Mouse (Mus musculus) neural tube, embryonic 14.5 days (tissue): Measurements from ENCODE around the gene Aoc2. TPM values are rescaled to one million over a fixed set of nuclear protein-coding genes. Genes with fewer than 3 reads are reported as not detected.
"Not testable (repeated sequence)": the region's sequence is repeated elsewhere in the genome, so short reads cannot be mapped to it uniquely, and the experiment has no call there.

ENCODE experiments used
- ATAC-seq: fragments of 200-750 bp; cut with Nextera tagmentation; 2 replicates; pipeline ENCODE4 v1.8.0; 2017; ENCODE audit warnings: low read depth, mild to moderate bottlenecking, moderate TSS enrichment, moderate library complexity
- H3K27ac ChIP-seq: fragments of 300-500 bp; sonication (generic); 2 replicates; pipeline ENCODE4 v1.5.1; 2014; ENCODE audit warnings: low read depth, mild to moderate bottlenecking, control low read depth, low read length, moderate library complexity, mixed read lengths
- H3K27me3 ChIP-seq: fragments of 300-500 bp; sonication (generic); 2 replicates; pipeline ENCODE4 v1.6.1; 2014; ENCODE audit warnings: low read length; ENCODE audit not compliant: control insufficient read depth, insufficient read depth
- H3K36me3 ChIP-seq: fragments of 300-500 bp; sonication (generic); 2 replicates; pipeline ENCODE4 v1.6.1; 2014; ENCODE audit warnings: low read length, mixed read lengths; ENCODE audit not compliant: control insufficient read depth, insufficient read depth
- H3K4me1 ChIP-seq: fragments of 300-500 bp; sonication (generic); 2 replicates; pipeline ENCODE4 v1.6.1; 2014; ENCODE audit warnings: low read length; ENCODE audit not compliant: control insufficient read depth, insufficient read depth
- H3K4me2 ChIP-seq: fragments of 300-500 bp; sonication (generic); 2 replicates; pipeline ENCODE4 v1.6.1; 2014; ENCODE audit warnings: mild to moderate bottlenecking, low read depth, low read length, control low read depth
- H3K4me3 ChIP-seq: fragments of 300-500 bp; sonication (generic); 2 replicates; pipeline ENCODE4 v1.5.1; 2014; ENCODE audit warnings: low read depth, low read length, control low read depth, mixed read lengths
- H3K9ac ChIP-seq: fragments of 300-500 bp; sonication (generic); replicated peaks from 2 replicates; pipeline ENCODE4 v1.6.1; 2014; ENCODE audit warnings: low read depth, mild to moderate bottlenecking, control low read depth, low read length, mixed read lengths
- H3K9me3 ChIP-seq: fragments of 300-500 bp; sonication (generic); 2 replicates; pipeline ENCODE4 v1.6.1; 2016; ENCODE audit warnings: low read length; ENCODE audit not compliant: control insufficient read depth
- WGBS: fragments of 180-500 bp; shearing (Covaris S2); extraction: QIAGEN DNeasy Blood & Tissue Kit; methylation state at CpG from one replicate; pipeline ENCODE4 v1.1.7; 2014; 5-methylcytosine and 5-hydroxymethylcytosine counted together
- polyA plus RNA-seq: library from polyadenylated mRNA; unstranded; fragments of >200 nt; fragmentation: Nextera tagmentation; extraction: Ambion mirVana; gene quantifications from 2 replicates; pipeline ENCODE4 v1.2.1, GENCODE M21; 2014

Gene Aoc2
- polyA plus RNA-seq, 1 experiment from 2014 or later, result 1.7 TPM

- no peaks in the 10 kb centered on the region for H3K9me3 ChIP-seq
- no peak for ATAC-seq
- H3K9ac ChIP-seq, result no peak overlapping the region
- WGBS, result 71% methylated on average over 9 of the region's 9 CpGs
- H3K36me3 ChIP-seq, result no peaks in the 10 kb centered on the region
- H3K4me2 ChIP-seq, result no peak overlapping the region
- H3K27ac ChIP-seq, result no peak overlapping the region
- no peak overlapping the region for H3K4me3 ChIP-seq
- H3K27me3 ChIP-seq, result no peaks in the 10 kb centered on the region
- no peaks in the 10 kb centered on the region for H3K4me1 ChIP-seq
These were observed 34.9 kb downstream of the Aoc2 start for GRCm38 (mm10) chr11:101359776-101360175.

GRCm38 (mm10) chr11:101360651-101361113 is 35.8 kb downstream of the Aoc2 start:
- Histone ChIP-seq H3K27me3 (no peaks in the 10 kb centered on the region), H3K4me3 (no peak overlapping the region), H3K9ac (no peak overlapping the region), H3K27ac (no peak overlapping the region), H3K36me3 (no peaks in the 10 kb centered on the region), H3K9me3 (no peaks in the 10 kb centered on the region), H3K4me2 (no peak overlapping the region), H3K4me1 (no peaks in the 10 kb centered on the region)
- ATAC-seq, result no peak
- 65% methylated on average over 3 of the region's 3 CpGs for WGBS

GRCm38 (mm10) chr11:101364531-101364931 is 39.7 kb downstream of the Aoc2 start:
- no peak overlapping the region for H3K9ac ChIP-seq
- no peaks in the 10 kb centered on the region for H3K36me3 ChIP-seq
- no peaks in the 10 kb centered on the region for H3K9me3 ChIP-seq
- no peak for ATAC-seq
- H3K27me3 ChIP-seq, result no peaks in the 10 kb centered on the region
- H3K27ac ChIP-seq, result no peak overlapping the region
- 90% methylated on average over 5 of the region's 5 CpGs for WGBS
- no peaks in the 10 kb centered on the region for H3K4me1 ChIP-seq
- no peak overlapping the region for H3K4me2 ChIP-seq
- no peak overlapping the region for H3K4me3 ChIP-seq

GRCm38 (mm10) chr11:101367326-101367935 is 42.6 kb downstream of the Aoc2 start, which contains the start of gene G6pc:
Gene G6pc, plus strand, starts transcription at chr11:101367561.
- ATAC-seq, result no peak
- H3K4me3 ChIP-seq, result no peak within 1 kb of the TSS
- no peak within 1 kb of the TSS for H3K4me2 ChIP-seq
- no peaks in the 10 kb centered on the region for H3K4me1 ChIP-seq
- no peaks in the 10 kb centered on the region for H3K36me3 ChIP-seq
- no peak within 1 kb of the TSS for H3K9ac ChIP-seq
- 92% methylated on average over 8 of the region's 8 CpGs for WGBS
- no peaks in the 10 kb centered on the region for H3K27me3 ChIP-seq
- no peak within 1 kb of the TSS for H3K27ac ChIP-seq
- H3K9me3 ChIP-seq, result no peaks in the 10 kb centered on the region

- no peaks in the 10 kb centered on the region for H3K9me3 ChIP-seq
- no peaks in the 10 kb centered on the region for H3K36me3 ChIP-seq
- no peak overlapping the region for H3K4me2 ChIP-seq
- H3K4me3 ChIP-seq, result no peak overlapping the region
- ATAC-seq, result no peak
- no peak overlapping the region for H3K27ac ChIP-seq
- 80% methylated on average over 5 of the region's 5 CpGs for WGBS
- H3K27me3 ChIP-seq, result no peaks in the 10 kb centered on the region
- no peak overlapping the region for H3K9ac ChIP-seq
- no peaks in the 10 kb centered on the region for H3K4me1 ChIP-seq
These were observed 45.3 kb downstream of the Aoc2 start for GRCm38 (mm10) chr11:101370141-101370540.

GRCm38 (mm10) chr11:101374421-101374938 is 49.6 kb downstream of the Aoc2 start:
- WGBS, result 71% methylated on average over 7 of the region's 7 CpGs
- no peak overlapping the region for H3K27ac ChIP-seq

GRCm38 (mm10) chr11:101378196-101378595 is 53.3 kb downstream of the Aoc2 start:
- not testable (repeated sequence) for H3K4me3 ChIP-seq, H3K36me3 ChIP-seq, H3K9ac ChIP-seq, H3K4me1 ChIP-seq, H3K4me2 ChIP-seq, H3K27me3 ChIP-seq, H3K9me3 ChIP-seq, H3K27ac ChIP-seq, ATAC-seq
- 91% methylated on average over 8 of the region's 8 CpGs for WGBS

More at GRCm38 (mm10) chr11:101374421-101374938, 49.6 kb downstream of the Aoc2 start:
- Histone ChIP-seq H3K27me3 (no peaks in the 10 kb centered on the region), H3K4me1 (no peaks in the 10 kb centered on the region), H3K9ac (no peak overlapping the region), H3K9me3 (no peaks in the 10 kb centered on the region), H3K4me2 (no peak overlapping the region), H3K4me3 (no peak overlapping the region), H3K36me3 (no peaks in the 10 kb centered on the region)
- no peak for ATAC-seq

GRCm38 (mm10) chr11:101378926-101379325 is 54.1 kb downstream of the Aoc2 start:
- Histone ChIP-seq H3K4me1 (no peaks in the 10 kb centered on the region), H3K4me3 (no peak overlapping the region), H3K9ac (no peak overlapping the region), H3K27ac (no peak overlapping the region), H3K27me3 (no peaks in the 10 kb centered on the region), H3K4me2 (no peak overlapping the region), H3K36me3 (no peaks in the 10 kb centered on the region), H3K9me3 (no peaks in the 10 kb centered on the region)
- WGBS, result 87% methylated on average over 6 of the region's 6 CpGs
- ATAC-seq, result no peak
